In the genomic region with DNA sequence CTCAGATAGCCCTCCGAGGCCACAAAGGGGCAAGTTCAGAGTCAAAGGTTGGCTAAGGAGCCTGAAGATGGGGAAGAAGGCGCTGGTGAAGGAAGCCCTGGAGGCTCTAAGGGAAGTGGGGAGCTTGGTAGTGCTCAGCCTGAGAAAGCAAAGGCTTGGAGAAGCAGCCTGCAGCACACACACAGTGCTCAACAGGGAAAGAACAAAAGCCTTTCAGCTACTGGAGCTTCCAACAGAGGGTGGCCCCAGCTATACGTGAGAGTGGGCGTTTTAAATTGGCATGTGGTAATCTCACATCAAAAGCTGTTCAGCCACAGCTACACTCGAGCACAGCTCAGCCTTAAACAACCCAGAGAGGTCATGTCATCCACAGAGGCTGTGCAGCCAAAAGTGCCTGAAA, we compare ENCODE assay signal across 20 mouse cellular contexts.
A peak's percentile ranks its signal among the peaks of the same experiment; 100 is the strongest.
DNase-seq lines count a peak whose midpoint lies in the region; ATAC-seq and TF ChIP-seq lines count a peak whose summit lies in the region.
"Had no signal": no experiment of that assay in that cellular context is flagged by ENCODE, and none has a peak within 500 bp of the region (broad histone marks: within the 10 kb centered on the region; RNA-seq: fewer than 3 reads in every experiment).

No protein-coding gene starts in this region.

- no peak overlapping the region for H3K27ac ChIP-seq in forebrain, embryonic 14.5 days (ENCODE audit: low read depth, low read length)
- no peak overlapping the region for H3K27ac ChIP-seq in forebrain, embryonic 13.5 days
- H3K27ac ChIP-seq in midbrain, embryonic 10.5 days (replicated peaks) = peak overlapping the region; percentile 69
- no peak overlapping the region for H3K27ac ChIP-seq in midbrain, embryonic 14.5 days (replicated peaks; ENCODE audit: low read depth, low read length)
- H3K27ac ChIP-seq: embryonic facial prominence, embryonic 13.5 days; heart, embryonic 10.5 days; hindbrain, embryonic 15.5 days had no signal

- no peak overlapping the region for H3K9ac ChIP-seq in forebrain, embryonic 14.5 days (ENCODE audit: low read length)
- no peak overlapping the region for H3K9ac ChIP-seq in forebrain, embryonic 13.5 days
- no peak overlapping the region for H3K9ac ChIP-seq in midbrain, embryonic 14.5 days (replicated peaks; ENCODE audit: low read length)
- H3K9ac ChIP-seq: embryonic facial prominence, embryonic 13.5 days; hindbrain, embryonic 15.5 days had no signal

- no peak for TF ChIP-seq CTCF in brain, embryonic 14.5 days (IDR thresholded peaks at IDR 0.05; ENCODE audit: borderline replicate concordance, extremely low read depth, insufficient read depth, insufficient read length)

- peak; percentile 24 for DNase-seq in embryo, embryonic 11 days
- DNase-seq in embryo, embryonic 10.5 days (ENCODE audit: low spot score) = no peak
- peak; percentile 16 for DNase-seq in forebrain, embryonic 14.5 days (ENCODE audit: low spot score)
- DNase-seq in midbrain, embryonic 10.5 days (ENCODE audit: low spot score) = peak; percentile 19
- DNase-seq in midbrain, embryonic 14.5 days = no peak
- peak; percentile 38 for DNase-seq in brain, embryonic 14.5 days (ENCODE audit: low read depth)
- no peak for DNase-seq in right cerebral cortex, postnatal 25 days
- DNase-seq: adrenal gland, postnatal 10 days; cerebellum, adult 18-20 months; cerebellum, adult 9-11 months; cerebellum, postnatal 36 days; gastrocnemius, postnatal 36 days; heart, adult 18-20 months; heart, postnatal 10 days; kidney, adult 2 months had no signal

- no peaks in the 10 kb centered on the region for H3K36me3 ChIP-seq in forebrain, embryonic 14.5 days (ENCODE audit: control insufficient read depth, insufficient read depth, low read length)
- no peaks in the 10 kb centered on the region for H3K36me3 ChIP-seq in forebrain, embryonic 13.5 days (ENCODE audit: poor library complexity, severe bottlenecking)
- no peaks in the 10 kb centered on the region for H3K36me3 ChIP-seq in midbrain, embryonic 10.5 days
- H3K36me3 ChIP-seq in midbrain, embryonic 14.5 days (ENCODE audit: control insufficient read depth, insufficient read depth, low read length) = peaks cover 23% of the 10 kb centered on the region
- H3K36me3 ChIP-seq: embryonic facial prominence, embryonic 13.5 days; heart, embryonic 10.5 days had no signal

- H3K4me1 ChIP-seq in forebrain, embryonic 14.5 days (ENCODE audit: control insufficient read depth, insufficient read depth, low read length) = no peaks in the 10 kb centered on the region
- 0 out of 2 replicates have a peak, but pooled peaks cover 4% of the 10 kb centered on the region for H3K4me1 ChIP-seq in forebrain, embryonic 13.5 days
- H3K4me1 ChIP-seq in midbrain, embryonic 10.5 days = peaks cover 15% of the 10 kb centered on the region
- H3K4me1 ChIP-seq in midbrain, embryonic 14.5 days (ENCODE audit: control insufficient read depth, insufficient read depth, low read length) = no peaks in the 10 kb centered on the region
- H3K4me1 ChIP-seq: embryonic facial prominence, embryonic 13.5 days; heart, embryonic 10.5 days; hindbrain, embryonic 15.5 days had no signal

- no peak overlapping the region for H3K4me2 ChIP-seq in forebrain, embryonic 14.5 days (ENCODE audit: low read length)
- no peak overlapping the region for H3K4me2 ChIP-seq in forebrain, embryonic 13.5 days
- H3K4me2 ChIP-seq in midbrain, embryonic 14.5 days (ENCODE audit: low read length) = no peak overlapping the region
- H3K4me2 ChIP-seq: embryonic facial prominence, embryonic 13.5 days; hindbrain, embryonic 15.5 days had no signal

- H3K27me3 ChIP-seq in forebrain, embryonic 14.5 days (replicated peaks; ENCODE audit: control insufficient read depth, insufficient read depth, low read length) = no peaks in the 10 kb centered on the region
- no peaks in the 10 kb centered on the region for H3K27me3 ChIP-seq in forebrain, embryonic 13.5 days
- no peaks in the 10 kb centered on the region for H3K27me3 ChIP-seq in midbrain, embryonic 10.5 days (ENCODE audit: low read depth, poor library complexity, severe bottlenecking)
- no peaks in the 10 kb centered on the region for H3K27me3 ChIP-seq in midbrain, embryonic 14.5 days (ENCODE audit: control insufficient read depth, insufficient read depth, low read length)
- H3K27me3 ChIP-seq: embryonic facial prominence, embryonic 13.5 days; hindbrain, embryonic 15.5 days had no signal

- H3K9me3 ChIP-seq in forebrain, embryonic 14.5 days (replicated peaks; ENCODE audit: control insufficient read depth, low read length) = no peaks in the 10 kb centered on the region
- no peaks in the 10 kb centered on the region for H3K9me3 ChIP-seq in forebrain, embryonic 13.5 days (replicated peaks)
- no peaks in the 10 kb centered on the region for H3K9me3 ChIP-seq in midbrain, embryonic 10.5 days (replicated peaks)
- H3K9me3 ChIP-seq in midbrain, embryonic 14.5 days (ENCODE audit: control insufficient read depth, low read length) = no peaks in the 10 kb centered on the region
- H3K9me3 ChIP-seq: embryonic facial prominence, embryonic 13.5 days; heart, embryonic 10.5 days; hindbrain, embryonic 15.5 days had no signal

- WGBS in forebrain, embryonic 14.5 days = 5% methylated on average over 5 of the region's 5 CpGs
- 10% methylated on average over 5 of the region's 5 CpGs for WGBS in forebrain, embryonic 13.5 days
- 22% methylated on average over 5 of the region's 5 CpGs for WGBS in midbrain, embryonic 10.5 days
- 13% methylated on average over 5 of the region's 5 CpGs for WGBS in midbrain, embryonic 14.5 days

- ATAC-seq in forebrain, embryonic 14.5 days = peak; percentile 28; the same call in 1 of the 2 replicates
- ATAC-seq in forebrain, embryonic 13.5 days = no peak; the same call in 1 of the 2 replicates
- ATAC-seq in midbrain, embryonic 14.5 days (ENCODE audit: low FRiP score, low TSS enrichment) = no peak
- ATAC-seq: intestine, embryonic 16.5 days had no signal

- no peak for TF ChIP-seq POLR2A in brain, embryonic 14.5 days (IDR thresholded peaks at IDR 0.05; ENCODE audit: borderline replicate concordance, extremely low read depth, insufficient read depth, insufficient read length, poor library complexity, severe bottlenecking)

- H3K4me3 ChIP-seq in forebrain, embryonic 14.5 days (ENCODE audit: low read depth, low read length) = no peak overlapping the region
- no peak overlapping the region for H3K4me3 ChIP-seq in forebrain, embryonic 13.5 days
- no peak overlapping the region for H3K4me3 ChIP-seq in midbrain, embryonic 10.5 days
- H3K4me3 ChIP-seq in midbrain, embryonic 14.5 days (replicated peaks; ENCODE audit: low read depth, low read length) = no peak overlapping the region
- H3K4me3 ChIP-seq: embryonic facial prominence, embryonic 13.5 days; heart, embryonic 10.5 days; hindbrain, embryonic 15.5 days had no signal

Comparison
In these comparisons a context has a peak if more than half of its experiments do, and no peak if none do; other contexts are left out.
1. DNase-seq: peak in embryo, embryonic 11 days (single experiment), forebrain, embryonic 14.5 days (single experiment), midbrain, embryonic 10.5 days (single experiment) and brain, embryonic 14.5 days (single experiment); none in embryo, embryonic 10.5 days (single experiment), midbrain, embryonic 14.5 days (single experiment) and right cerebral cortex, postnatal 25 days (single experiment).